Mouse (Mus musculus): ENCODE data around the gene Ddx43. TPM values are rescaled to one million over a fixed set of nuclear protein-coding genes. Genes with fewer than 3 reads are reported as not detected.
"Not testable (repeated sequence)": the region's sequence is repeated elsewhere in the genome, so short reads cannot be mapped to it uniquely, and the experiment has no call there.

Gene Ddx43
- polyA plus RNA-seq (2015; fragmentation: Nextera tagmentation; extraction: Ambion mirVana) = 0.41 and 0.47 TPM in 2 replicates

DNA sequence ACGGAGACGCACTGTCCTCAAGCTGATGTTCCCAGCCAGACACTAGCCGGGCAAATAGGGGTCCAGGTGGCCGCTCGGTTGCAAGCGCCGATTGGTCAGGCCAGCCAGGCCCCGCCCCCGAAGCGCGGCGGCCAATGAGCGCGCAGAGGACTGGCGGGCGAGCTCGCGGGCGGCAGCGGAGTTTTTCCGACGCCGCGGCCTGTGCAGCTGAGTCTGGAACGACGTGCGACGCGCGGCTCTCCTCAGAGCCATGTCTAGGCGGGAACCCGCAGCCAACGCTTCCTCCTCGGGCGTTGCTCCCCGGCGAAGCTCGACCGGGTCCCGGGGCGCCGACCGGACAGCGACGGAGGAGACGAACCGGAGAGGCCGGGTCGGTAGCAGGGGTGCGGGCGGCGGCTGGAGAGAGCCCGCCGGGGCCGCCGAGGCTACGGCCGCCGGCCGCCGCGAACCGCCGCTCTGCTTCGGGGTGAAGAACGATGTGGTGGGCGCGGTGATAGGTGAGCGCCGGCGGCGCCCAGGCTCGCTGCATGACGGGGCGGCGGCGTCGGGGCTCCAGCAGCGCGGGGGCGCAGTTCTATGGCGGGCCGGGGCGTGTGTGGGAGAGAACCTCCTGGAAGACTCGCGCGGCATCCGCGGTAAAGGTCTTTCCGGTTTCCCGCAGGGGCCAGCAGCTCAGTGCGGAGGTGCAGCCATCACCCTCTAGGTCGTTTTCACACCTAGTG, at the start of gene Ddx43:
Gene Ddx43 (plus strand): TSS at position 148 of the 722 bp plus-strand sequence.
- no peak within 1 kb of the TSS for H3K27ac ChIP-seq
- no peak within 1 kb of the TSS for H3K9ac ChIP-seq
- WGBS = 4% methylated on average over 93 of the region's 93 CpGs
- peak; percentile 99 for ATAC-seq (replicated peaks)
- H3K4me3 ChIP-seq = peak within 1 kb of the TSS; percentile 52
- H3K4me1 ChIP-seq = peaks cover 8% of the 10 kb centered on the region
- no peaks in the 10 kb centered on the region for H3K36me3 ChIP-seq (replicated peaks)
- peak within 1 kb of the TSS; percentile 79 for H3K4me2 ChIP-seq
- H3K27me3 ChIP-seq (replicated peaks) = peaks cover 57% of the 10 kb centered on the region
- no peaks in the 10 kb centered on the region for H3K9me3 ChIP-seq

DNA sequence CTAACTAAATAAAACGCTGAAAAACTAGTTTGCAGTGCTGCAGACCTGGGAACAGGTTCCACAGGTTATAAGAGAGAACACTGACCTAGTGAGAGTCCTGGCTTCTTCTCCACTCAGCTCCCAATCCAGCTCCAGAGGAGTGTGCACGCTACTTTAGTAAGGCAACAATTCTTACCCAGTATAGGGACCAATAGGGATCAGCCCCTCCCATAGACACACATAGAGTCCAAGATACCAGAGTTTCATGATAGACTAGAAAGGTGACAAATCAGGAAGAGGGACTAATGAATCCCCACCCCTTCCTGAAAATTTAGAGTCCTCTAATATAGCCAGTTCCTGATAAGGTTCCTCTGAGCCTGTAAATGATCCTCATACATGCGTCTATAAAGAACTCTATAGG, 48.6 kb upstream of the Ddx43 start:
- ATAC-seq (replicated peaks) = no peak
- no peak overlapping the region for H3K9ac ChIP-seq
- 76% methylated on average over 3 of the region's 3 CpGs for WGBS
- no peak overlapping the region for H3K4me3 ChIP-seq
- no peaks in the 10 kb centered on the region for H3K9me3 ChIP-seq
- no peaks in the 10 kb centered on the region for H3K4me1 ChIP-seq
- no peak overlapping the region for H3K27ac ChIP-seq
- no peaks in the 10 kb centered on the region for H3K36me3 ChIP-seq (replicated peaks)
- H3K27me3 ChIP-seq (replicated peaks) = no peaks in the 10 kb centered on the region
- no peak overlapping the region for H3K4me2 ChIP-seq

DNA sequence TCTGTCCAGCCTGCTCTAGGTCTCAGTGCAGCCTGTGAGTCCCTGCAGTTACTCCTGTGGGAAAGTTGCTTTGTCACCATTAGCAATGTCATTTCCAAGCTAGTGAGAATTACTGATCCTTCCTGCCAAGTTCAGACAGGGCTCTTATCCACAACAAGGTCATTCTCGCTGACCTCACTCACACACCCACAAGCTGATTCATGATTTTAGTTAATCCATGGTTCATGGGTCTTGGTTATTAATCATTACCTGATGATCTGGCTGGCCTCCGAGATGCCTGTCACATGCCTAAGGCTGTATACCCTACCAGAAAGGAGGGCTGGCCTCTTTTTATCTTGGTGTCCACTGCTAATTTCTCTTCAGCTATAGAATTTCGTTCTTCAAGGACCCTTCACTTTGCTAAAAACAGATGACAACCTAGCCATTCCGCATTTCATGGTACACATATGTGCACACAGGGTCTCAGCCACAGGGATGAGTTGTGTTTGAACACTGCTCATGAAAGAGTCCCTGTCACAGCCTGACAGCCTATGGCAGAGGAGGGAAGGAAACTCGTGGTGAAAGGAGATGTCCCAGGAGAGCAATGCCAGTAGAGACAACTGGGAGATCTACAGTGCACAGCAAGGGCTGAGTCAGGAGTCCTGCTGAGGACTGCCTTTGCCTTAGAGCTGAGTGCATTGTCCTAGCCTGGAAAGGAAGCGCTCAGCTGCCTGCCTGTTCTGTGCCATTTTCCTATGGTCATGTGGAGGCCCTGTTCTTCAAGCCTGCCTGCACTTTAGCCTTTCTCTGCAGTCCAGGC, 47.2 kb upstream of the Ddx43 start:
- not testable (repeated sequence) for H3K4me3 ChIP-seq; H3K9me3 ChIP-seq; H3K4me2 ChIP-seq; H3K4me1 ChIP-seq; H3K36me3 ChIP-seq (replicated peaks); H3K27ac ChIP-seq; H3K27me3 ChIP-seq (replicated peaks); H3K9ac ChIP-seq; ATAC-seq (replicated peaks)
- 79% methylated on average over 6 of the region's 6 CpGs for WGBS

DNA sequence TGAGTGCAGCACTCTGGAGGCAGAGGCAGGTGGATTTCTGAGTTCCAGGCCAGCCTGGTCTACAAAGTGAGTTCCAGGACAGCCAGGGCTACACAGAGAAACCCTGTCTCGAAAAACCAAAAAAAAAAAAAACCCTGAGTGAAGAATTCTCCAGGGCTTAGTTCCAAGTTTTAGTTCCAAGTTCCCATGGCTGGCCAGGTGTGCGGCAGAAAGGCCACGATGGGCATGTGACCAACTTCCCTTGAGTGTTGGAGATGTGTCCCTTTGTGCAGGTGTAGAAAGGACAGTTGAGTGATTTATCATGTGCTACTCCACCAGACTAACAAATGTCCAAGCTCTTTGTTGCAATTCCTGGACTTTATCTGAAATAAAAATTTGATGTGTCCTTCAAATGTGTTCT, 46.4 kb upstream of the Ddx43 start:
- not testable (repeated sequence) for H3K4me1 ChIP-seq; H3K4me3 ChIP-seq; H3K9me3 ChIP-seq; ATAC-seq (replicated peaks); H3K27ac ChIP-seq; H3K36me3 ChIP-seq (replicated peaks); H3K4me2 ChIP-seq; H3K27me3 ChIP-seq (replicated peaks); H3K9ac ChIP-seq
- 88% methylated on average over 3 of the region's 3 CpGs for WGBS

DNA sequence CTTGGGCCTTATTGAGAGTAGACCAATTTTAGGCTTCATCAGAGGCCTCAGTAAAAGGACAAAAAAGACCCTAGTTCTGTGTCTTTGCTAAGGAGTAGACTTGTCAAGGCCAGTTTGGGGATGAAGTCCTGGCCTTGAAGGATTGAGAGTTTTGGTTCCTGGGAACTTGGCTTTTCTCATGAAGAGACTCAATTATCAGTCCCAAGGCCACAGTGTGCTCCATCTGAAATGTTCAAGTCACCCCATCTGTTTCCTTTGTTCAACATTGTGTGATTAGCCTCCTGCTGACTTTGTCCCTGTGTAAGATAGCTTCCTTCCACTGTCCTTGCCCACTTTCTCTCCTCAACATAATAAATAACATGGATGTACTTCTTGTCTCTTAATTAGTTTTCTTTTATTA, 45.6 kb upstream of the Ddx43 start:
- not testable (repeated sequence) for ATAC-seq (replicated peaks); H3K9me3 ChIP-seq

DNA sequence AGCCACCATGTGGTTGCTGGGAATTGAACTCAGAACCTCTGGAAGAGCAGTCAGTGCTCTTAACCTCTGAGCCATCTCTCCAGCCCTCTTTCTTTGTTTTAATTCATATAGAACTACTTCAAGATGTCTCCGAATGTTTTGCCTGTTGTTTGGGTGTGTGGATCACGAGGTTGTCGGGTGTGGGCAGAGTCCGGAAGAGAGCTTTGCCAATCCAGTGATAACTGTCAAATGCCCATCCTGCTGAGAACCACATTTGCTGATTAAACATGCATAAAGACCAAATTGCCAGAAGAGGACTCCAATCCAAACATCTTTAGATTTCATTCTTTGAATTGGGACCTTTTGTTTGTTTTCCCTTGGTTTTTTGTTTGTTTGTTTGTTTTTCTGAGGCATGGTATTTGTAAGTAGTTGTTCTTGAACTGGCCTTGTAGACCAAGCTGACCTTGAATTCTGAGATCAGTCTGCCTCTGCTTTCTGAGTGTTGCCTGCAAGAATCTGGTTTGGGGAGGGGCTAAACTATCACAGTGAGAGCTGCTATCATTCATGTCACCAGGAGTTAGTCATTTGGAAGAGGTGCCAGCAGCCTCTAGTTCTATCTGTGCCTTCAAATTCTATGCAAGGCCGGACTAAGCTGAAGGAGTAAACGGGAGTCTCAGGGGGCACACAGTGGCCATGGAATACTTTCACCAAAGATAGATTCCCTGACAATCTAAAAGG, 43.9 kb upstream of the Ddx43 start:
- H3K27me3 ChIP-seq (replicated peaks) = no peaks in the 10 kb centered on the region
- no peak overlapping the region for H3K9ac ChIP-seq
- H3K36me3 ChIP-seq (replicated peaks) = no peaks in the 10 kb centered on the region
- no peaks in the 10 kb centered on the region for H3K4me1 ChIP-seq
- no peak for ATAC-seq (replicated peaks)
- H3K9me3 ChIP-seq = no peaks in the 10 kb centered on the region
- no peak overlapping the region for H3K4me3 ChIP-seq
- no peak overlapping the region for H3K4me2 ChIP-seq
- H3K27ac ChIP-seq = no peak overlapping the region
- 88% methylated on average over 6 of the region's 6 CpGs for WGBS

More for the DNA sequence above, 45.6 kb upstream of the Ddx43 start:
- H3K9ac ChIP-seq; H3K4me3 ChIP-seq; H3K27me3 ChIP-seq (replicated peaks); H3K27ac ChIP-seq; H3K4me2 ChIP-seq; H3K36me3 ChIP-seq (replicated peaks); H3K4me1 ChIP-seq: not testable (repeated sequence)

DNA sequence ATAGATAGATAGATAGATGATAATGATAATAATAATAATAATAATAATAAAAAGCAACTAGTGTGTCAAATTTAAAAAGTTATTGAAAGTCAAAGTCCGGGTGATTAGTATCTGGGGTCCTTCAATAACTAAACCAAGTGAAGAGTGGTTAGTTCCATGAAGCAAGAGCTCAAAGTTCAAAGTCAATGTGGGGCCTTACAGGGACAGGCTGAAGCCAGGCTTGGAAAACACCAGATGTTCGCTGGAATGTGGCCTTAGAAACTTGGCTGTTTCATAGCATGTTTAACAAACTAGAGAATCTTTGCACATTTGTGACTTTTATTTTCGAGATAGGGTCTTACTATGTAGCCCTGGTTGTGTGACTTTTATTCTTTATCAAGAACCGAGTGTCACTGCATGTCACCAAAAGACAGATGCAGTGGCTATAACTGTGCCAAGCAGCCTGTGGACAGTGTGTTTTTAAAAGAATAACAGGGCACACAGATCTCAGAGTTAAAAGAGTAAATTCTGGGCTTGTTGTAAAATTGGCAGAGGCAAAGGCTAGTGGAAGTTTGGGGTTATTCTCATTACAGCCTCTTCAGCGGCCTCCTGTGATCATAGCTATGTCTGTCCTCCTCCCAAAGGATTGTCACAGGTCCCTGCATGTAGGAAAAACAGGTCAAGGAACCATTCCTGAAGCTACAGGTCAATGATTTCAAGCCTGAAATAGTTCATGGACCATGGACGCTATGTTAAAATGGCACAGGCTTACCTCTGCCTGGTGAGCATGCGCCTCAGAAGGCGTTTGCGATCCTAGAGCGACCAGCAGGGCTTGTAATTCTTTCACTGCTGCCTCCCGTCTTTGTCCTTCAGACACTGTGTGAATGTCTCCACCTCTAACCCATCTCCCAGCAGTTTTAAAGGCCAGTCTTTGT, 40.7 kb upstream of the Ddx43 start:
- Histone ChIP-seq H3K4me2 (no peak overlapping the region), H3K9me3 (no peaks in the 10 kb centered on the region), H3K4me1 (no peaks in the 10 kb centered on the region), H3K9ac (no peak overlapping the region), H3K27me3 (replicated peaks) (no peaks in the 10 kb centered on the region), H3K27ac (no peak overlapping the region), H3K36me3 (replicated peaks) (no peaks in the 10 kb centered on the region), H3K4me3 (no peak overlapping the region)
- 84% methylated on average over 11 of the region's 11 CpGs for WGBS
- ATAC-seq (replicated peaks) = no peak

DNA sequence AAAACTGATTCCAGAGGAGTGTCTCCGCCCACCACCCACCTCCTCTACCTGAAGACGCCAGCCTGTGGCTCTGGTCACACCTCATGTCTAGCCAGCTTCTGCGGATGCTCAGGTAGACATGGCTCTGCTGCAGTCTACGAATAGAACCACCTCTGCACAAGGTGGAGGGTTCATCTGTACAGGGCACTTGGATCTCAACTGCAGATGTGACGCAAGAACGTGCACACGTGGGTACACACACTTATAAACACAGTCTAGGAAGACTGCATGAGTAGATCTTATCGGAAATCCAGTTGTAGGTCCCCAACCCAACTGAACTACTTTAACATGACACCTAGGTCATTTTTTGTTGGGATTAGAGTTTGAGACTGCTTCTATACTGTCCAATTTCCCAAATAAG, 40.0 kb upstream of the Ddx43 start, which contains the start of gene Gsta2:
Gene Gsta2 (minus strand): TSS at position 178 of the 400 bp plus-strand sequence.
- Histone ChIP-seq H3K4me3 (no peak within 1 kb of the TSS), H3K9me3 (no peaks in the 10 kb centered on the region), H3K27ac (no peak within 1 kb of the TSS), H3K36me3 (replicated peaks) (no peaks in the 10 kb centered on the region), H3K9ac (no peak within 1 kb of the TSS), H3K4me1 (no peaks in the 10 kb centered on the region), H3K4me2 (no peak within 1 kb of the TSS), H3K27me3 (replicated peaks) (no peaks in the 10 kb centered on the region)
- WGBS = 93% methylated on average over 8 of the region's 8 CpGs
- no peak for ATAC-seq (replicated peaks)

DNA sequence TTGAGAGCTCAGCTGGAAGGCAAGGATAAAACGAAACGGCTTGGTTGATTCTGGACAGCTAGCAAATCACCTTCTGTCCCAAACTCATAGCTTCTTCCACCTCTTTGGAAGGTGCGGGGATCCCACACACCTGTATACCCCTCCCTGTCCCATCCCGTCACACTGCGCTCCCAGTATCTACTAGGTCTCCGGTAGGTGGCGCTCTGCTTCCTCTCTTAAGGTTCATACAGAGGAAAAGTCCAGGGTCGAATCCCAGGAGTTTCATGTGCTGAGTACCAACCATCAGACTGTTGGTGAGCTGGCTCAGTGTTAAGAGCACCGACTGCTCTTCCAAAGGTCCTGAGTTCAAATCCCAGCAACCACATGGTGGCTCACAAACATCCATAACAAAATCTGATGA, 37.5 kb upstream of the Ddx43 start:
- no peaks in the 10 kb centered on the region for H3K36me3 ChIP-seq (replicated peaks)
- no peaks in the 10 kb centered on the region for H3K27me3 ChIP-seq (replicated peaks)
- no peak overlapping the region for H3K4me3 ChIP-seq
- no peak overlapping the region for H3K4me2 ChIP-seq
- no peaks in the 10 kb centered on the region for H3K4me1 ChIP-seq
- WGBS = 21% methylated on average over 9 of the region's 9 CpGs
- no peaks in the 10 kb centered on the region for H3K9me3 ChIP-seq
- 0 out of 2 replicates have a peak, but pooled peaks have one; percentile 27 for ATAC-seq (replicated peaks)
- no peak overlapping the region for H3K9ac ChIP-seq
- H3K27ac ChIP-seq = no peak overlapping the region

DNA sequence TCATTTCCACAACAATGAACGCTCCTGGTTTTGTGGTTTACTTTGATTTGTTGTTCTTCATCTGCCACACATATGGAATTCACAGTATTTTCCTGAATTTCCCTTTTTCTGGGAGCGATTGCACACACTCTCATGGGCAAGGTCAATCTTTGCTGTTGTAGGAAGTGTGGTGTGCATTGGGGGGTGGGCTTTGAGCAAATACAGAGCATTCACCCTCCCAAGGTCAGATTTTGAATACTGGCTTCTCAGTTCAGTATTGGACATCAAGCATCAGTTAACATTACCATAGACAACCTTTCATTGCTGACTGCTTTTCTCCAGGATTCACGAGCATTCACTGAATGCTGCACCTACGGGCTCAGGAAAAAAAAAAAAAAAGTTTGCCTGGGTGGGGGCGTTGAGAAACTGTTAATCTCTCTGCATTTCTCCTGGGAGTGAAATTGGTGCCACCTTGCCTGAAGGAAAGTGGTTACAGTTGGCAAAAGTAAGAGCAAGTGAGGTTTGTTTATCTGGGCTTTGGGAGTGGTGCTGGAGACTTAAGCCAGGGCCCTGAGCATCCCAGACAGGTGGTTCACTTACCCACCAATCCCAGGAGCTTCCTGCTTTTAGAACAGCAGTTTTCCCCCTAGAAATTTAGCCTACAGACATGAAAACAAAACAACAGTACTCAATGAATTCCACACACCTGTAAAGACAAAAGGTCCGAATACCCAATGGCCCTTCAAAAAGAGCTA, 35.7 kb upstream of the Ddx43 start:
- H3K9me3 ChIP-seq = no peaks in the 10 kb centered on the region
- H3K9ac ChIP-seq = no peak overlapping the region
- H3K36me3 ChIP-seq (replicated peaks) = no peaks in the 10 kb centered on the region
- H3K27ac ChIP-seq = no peak overlapping the region
- no peak overlapping the region for H3K4me3 ChIP-seq
- H3K4me1 ChIP-seq = no peaks in the 10 kb centered on the region
- no peak for ATAC-seq (replicated peaks)
- no peaks in the 10 kb centered on the region for H3K27me3 ChIP-seq (replicated peaks)
- 82% methylated on average over 6 of the region's 6 CpGs for WGBS
- no peak overlapping the region for H3K4me2 ChIP-seq

DNA sequence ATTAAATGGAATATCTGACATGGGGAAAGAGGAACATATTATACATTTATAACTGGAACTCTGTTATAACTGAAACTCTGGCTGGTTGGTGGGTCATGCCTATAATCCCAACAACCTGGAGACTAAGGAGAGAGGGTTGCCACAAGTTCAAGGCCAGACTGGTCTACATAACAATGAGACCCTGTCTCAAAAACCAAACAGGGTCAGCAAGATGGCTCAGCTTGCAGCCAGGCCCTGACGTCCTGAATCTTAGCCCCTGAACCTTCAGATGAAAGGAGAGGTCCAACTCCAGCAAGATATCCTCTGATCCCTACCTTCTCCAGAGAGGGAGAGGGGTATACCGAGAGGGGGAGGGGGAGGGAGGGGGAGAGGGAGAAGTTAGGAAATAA, 35.1 kb upstream of the Ddx43 start:
- H3K27me3 ChIP-seq (replicated peaks) = no peaks in the 10 kb centered on the region
- no peak overlapping the region for H3K4me3 ChIP-seq
- no peaks in the 10 kb centered on the region for H3K36me3 ChIP-seq (replicated peaks)
- H3K27ac ChIP-seq = no peak overlapping the region
- 56% methylated on average over 2 of the region's 2 CpGs for WGBS
- no peaks in the 10 kb centered on the region for H3K9me3 ChIP-seq
- ATAC-seq (replicated peaks) = no peak
- no peak overlapping the region for H3K9ac ChIP-seq
- H3K4me1 ChIP-seq = no peaks in the 10 kb centered on the region
- H3K4me2 ChIP-seq = no peak overlapping the region

Data from midbrain, embryonic 15.5 days (tissue).